Mouse (Mus musculus): ENCODE results near the gene Pcbp2.

DNA sequence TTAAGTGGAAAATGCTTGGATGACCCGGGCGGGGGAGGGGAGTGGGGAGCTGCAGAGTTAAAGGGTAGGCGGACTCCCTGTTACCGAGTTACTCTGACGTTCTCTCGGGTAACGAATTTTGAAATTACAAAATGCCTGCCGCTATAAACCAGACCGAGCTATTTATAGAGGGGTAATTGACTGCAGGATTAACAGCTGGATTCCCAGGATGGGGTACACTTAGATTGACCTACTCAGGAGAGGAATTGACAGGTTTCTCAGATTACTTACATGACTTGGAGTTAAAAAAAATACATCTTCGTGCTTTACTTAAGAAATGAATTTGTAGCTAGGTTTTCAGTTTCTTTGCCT is 931 bp downstream of the Pcbp2 start:
- TF ChIP-seq MAX (IDR thresholded peaks at IDR 0.05; ENCODE audit: low read depth) (no peak), MYOG (IDR thresholded peaks at IDR 0.05; ENCODE audit: control insufficient read depth in 1 of 3, insufficient read depth in 1 of 3, insufficient read length in 2 of 3, low read depth in 2 of 3) (no peak), POLR2A (IDR thresholded peaks at IDR 0.05; ENCODE audit: insufficient read length, low read depth) (no peak), E2F4 (IDR thresholded peaks at IDR 0.05; ENCODE audit: insufficient read depth) (no peak), MYOD1 (IDR thresholded peaks at IDR 0.05; ENCODE audit: control insufficient read depth in 1 of 3, insufficient read length in 2 of 3, low read depth in 2 of 3) (no peak), SRF (IDR thresholded peaks at IDR 0.05; ENCODE audit: control insufficient read depth, insufficient read length, low read depth) (no peak), USF1 (IDR thresholded peaks at IDR 0.05; ENCODE audit: low read depth) (no peak)
